Mouse (Mus musculus): ENCODE data around the gene Zcchc7.

DNA sequence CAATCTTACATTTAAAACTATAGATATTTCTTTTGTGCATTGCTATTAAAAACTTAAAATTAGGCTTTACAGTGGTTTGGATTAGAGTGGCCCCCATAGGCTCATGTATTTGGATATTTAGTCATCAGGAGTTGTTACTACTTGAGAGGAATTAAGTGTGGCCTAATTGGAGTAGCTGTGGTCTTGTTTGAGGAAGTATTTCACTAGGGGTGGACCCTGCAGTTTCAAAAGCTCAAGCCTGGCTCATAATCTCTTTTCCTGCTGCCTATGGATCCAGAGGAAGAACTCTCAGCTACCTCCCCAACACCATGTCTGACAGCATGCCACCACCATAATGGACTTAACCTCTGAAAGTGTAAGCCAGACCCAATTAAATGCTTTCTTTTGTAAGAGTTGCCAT lies 115.9 kb downstream of the Zcchc7 start:
- TF ChIP-seq CTCF (IDR thresholded peaks at IDR 0.05; ENCODE audit: control insufficient read depth, insufficient read depth, low read length), result no peak
- TF ChIP-seq POLR2A (IDR thresholded peaks at IDR 0.05; ENCODE audit: borderline replicate concordance, control insufficient read depth, low read depth, low read length), result no peak

Data from bone marrow, adult 2 months (tissue).